Mouse (Mus musculus) ES-Bruce4 (cell line): ENCODE data around the gene Ntrk2. TPM values are rescaled to one million over a fixed set of nuclear protein-coding genes. Genes with fewer than 3 reads are reported as not detected.

ENCODE experiments used
- H3K27ac ChIP-seq: 2 replicates; pipeline ENCODE4 v1.5.1; 2012; ENCODE audit warnings: low read length, inconsistent platforms; ENCODE audit not compliant: insufficient read depth
- H3K27me3 ChIP-seq: 2 replicates; pipeline ENCODE4 v1.6.1; 2012; ENCODE audit warnings: mild to moderate bottlenecking, low read length, inconsistent platforms; ENCODE audit not compliant: control insufficient read depth, poor library complexity, insufficient read depth, severe bottlenecking
- H3K36me3 ChIP-seq: 2 replicates; pipeline ENCODE4 v1.6.1; 2012; ENCODE audit warnings: inconsistent platforms, mild to moderate bottlenecking, low read length, moderate library complexity; ENCODE audit not compliant: control insufficient read depth, poor library complexity, insufficient read depth, severe bottlenecking
- H3K4me1 ChIP-seq: one replicate; pipeline ENCODE4 v1.8.1; 2011; ENCODE audit warnings: low read length; ENCODE audit not compliant: control insufficient read depth, insufficient read depth
- H3K4me3 ChIP-seq: 2 replicates; pipeline ENCODE4 v1.5.1; 2011; ENCODE audit warnings: low read depth, mild to moderate bottlenecking, low read length
- H3K9ac ChIP-seq: 2 replicates; pipeline ENCODE4 v1.6.1; 2012; ENCODE audit warnings: low read depth, mild to moderate bottlenecking, inconsistent platforms; ENCODE audit not compliant: poor library complexity, severe bottlenecking
- H3K9me3 ChIP-seq: replicated peaks from 2 replicates; pipeline ENCODE4 v1.6.1; 2012; ENCODE audit warnings: mild to moderate bottlenecking, low read length, inconsistent platforms; ENCODE audit not compliant: control insufficient read depth, poor library complexity, insufficient read depth, severe bottlenecking
- CTCF ChIP-seq: IDR thresholded peaks from one replicate; pipeline ENCODE4 v1.8.1; 2011; ENCODE audit warnings: low read depth, low read length
- EP300 ChIP-seq: IDR thresholded peaks from 2 replicates; pipeline ENCODE4 v1.6.1; 2011; ENCODE audit warnings: low read depth, low read length; ENCODE audit not compliant: insufficient read depth
- POLR2A ChIP-seq: IDR thresholded peaks from one replicate; pipeline ENCODE4 v1.8.1; 2011; ENCODE audit warnings: low read length; ENCODE audit not compliant: insufficient read depth
- polyA plus RNA-seq: library from polyadenylated mRNA; stranded (reverse); fragments of >200 nt; gene quantifications from 2 replicates; pipeline ENCODE4 v1.2.4, GENCODE M21; 2011; ENCODE audit warnings: low read depth; ENCODE audit not compliant: missing spikeins, insufficient read depth, insufficient read length

Ntrk2 gene
- polyA plus RNA-seq, 1 experiment = 1.7 TPM

DNA sequence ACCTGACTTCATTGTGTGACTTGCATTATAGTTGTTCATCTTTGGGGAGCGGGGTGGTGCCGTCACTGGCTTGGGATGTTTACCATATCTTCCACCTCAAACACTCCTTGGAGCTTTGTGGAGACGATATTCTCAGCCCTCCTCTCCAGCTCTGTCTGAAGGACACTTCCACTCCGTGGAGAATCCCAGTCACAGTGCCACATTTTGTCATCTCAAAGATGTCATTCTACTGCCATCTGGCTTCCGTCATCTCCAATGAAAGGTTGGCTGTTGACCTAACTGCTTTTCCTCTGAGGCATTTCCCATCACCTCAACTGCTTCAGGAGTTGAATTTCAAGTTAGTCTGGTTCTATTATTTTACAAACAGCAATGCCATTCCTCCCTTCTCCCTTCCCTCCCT is 376.3 kb downstream of the Ntrk2 start:
- H3K4me3 ChIP-seq = no peak overlapping the region
- no peak for TF ChIP-seq CTCF
- no peak for TF ChIP-seq POLR2A
- no peak for TF ChIP-seq EP300

More for the DNA sequence above, 376.3 kb downstream of the Ntrk2 start:
- H3K27me3 ChIP-seq = no peaks in the 10 kb centered on the region
- H3K9ac ChIP-seq = no peak overlapping the region
- H3K9me3 ChIP-seq = no peaks in the 10 kb centered on the region
- no peaks in the 10 kb centered on the region for H3K36me3 ChIP-seq
- no peak overlapping the region for H3K27ac ChIP-seq
- no peaks in the 10 kb centered on the region for H3K4me1 ChIP-seq

Other genes starting within 250 kb of the Ntrk2 start
- 0.31 and 0.75 TPM in 2 replicates for gene Slc28a3, start 195.7 kb upstream of the Ntrk2 start, polyA plus RNA-seq